9 mouse cellular contexts compared by ENCODE assay signal in genomic region chr7:19603055-19603454, GRCm38 (mm10). TPM values are rescaled to one million over a fixed set of nuclear protein-coding genes. Genes with fewer than 3 reads are reported as not detected.
A peak's percentile ranks its signal among the peaks of the same experiment; 100 is the strongest.
DNase-seq lines count a peak whose midpoint lies in the region; ATAC-seq and TF ChIP-seq lines count a peak whose summit lies in the region.
"Had no signal": no experiment of that assay in that cellular context is flagged by ENCODE, and none has a peak within 500 bp of the region (broad histone marks: within the 10 kb centered on the region; RNA-seq: fewer than 3 reads in every experiment).

No protein-coding gene starts in this region.

- DNase-seq in lung, postnatal 0 days (ENCODE audit: low spot score) = no peak
- no peak for DNase-seq in lung, adult 2 months
- no peak for DNase-seq in liver, embryonic 13.5 days
- no peak for DNase-seq in thymus, adult 2 months
- no peak for DNase-seq in left cerebral cortex, postnatal 36 days (ENCODE audit: low spot score in 2 of 2)
- DNase-seq in urinary bladder, postnatal 25 days (ENCODE audit: low spot score) = no peak
- DNase-seq: adrenal gland, postnatal 25 days; heart, adult 18-20 months had no signal

- no peaks in the 10 kb centered on the region for H3K36me3 ChIP-seq in lung, postnatal 0 days (ENCODE audit: insufficient read depth, low read length)
- H3K36me3 ChIP-seq in forebrain, embryonic 12.5 days (replicated peaks) = peaks cover 46% of the 10 kb centered on the region
- peaks cover 43% of the 10 kb centered on the region for H3K36me3 ChIP-seq in liver, embryonic 13.5 days
- H3K36me3 ChIP-seq in thymus, adult 2 months (ENCODE audit: control insufficient read depth, insufficient read depth, low read length) = no peaks in the 10 kb centered on the region

- whole genome bisulfite sequencing in lung, postnatal 0 days = 66% methylated on average over 12 of the region's 12 CpGs
- WGBS in lung, adult 2 months = 74% methylated on average over 12 of the region's 12 CpGs
- 84% methylated on average over 12 of the region's 12 CpGs for WGBS in forebrain, embryonic 12.5 days
- WGBS in liver, embryonic 13.5 days (ENCODE audit: insufficient replicate concordance) = 62% methylated on average over 12 of the region's 12 CpGs
- 87% methylated on average over 12 of the region's 12 CpGs for WGBS in thymus, adult 2 months

- H3K4me3 ChIP-seq in lung, postnatal 0 days (ENCODE audit: low read depth, low read length) = no peak overlapping the region
- H3K4me3 ChIP-seq in lung, adult 2 months (replicated peaks; ENCODE audit: extremely low read depth, low read depth, low read length) = no peak overlapping the region
- peak overlapping the region; percentile 70 for H3K4me3 ChIP-seq in forebrain, embryonic 12.5 days (replicated peaks)
- peak overlapping the region; percentile 97 for H3K4me3 ChIP-seq in liver, embryonic 13.5 days (replicated peaks)
- no peak overlapping the region for H3K4me3 ChIP-seq in thymus, adult 2 months (ENCODE audit: control insufficient read depth, insufficient read depth, low read length)

- H3K4me2 ChIP-seq in lung, postnatal 0 days (replicated peaks; ENCODE audit: low read depth, low read length) = peak overlapping the region; percentile 75; the same call in 1 of the 2 replicates
- H3K4me2 ChIP-seq in forebrain, embryonic 12.5 days = peak overlapping the region; percentile 96
- H3K4me2 ChIP-seq in liver, embryonic 13.5 days = peak overlapping the region; percentile 87

- no peaks in the 10 kb centered on the region for H3K9me3 ChIP-seq in lung, postnatal 0 days (ENCODE audit: low read length)
- H3K9me3 ChIP-seq in forebrain, embryonic 12.5 days = no peaks in the 10 kb centered on the region
- no peaks in the 10 kb centered on the region for H3K9me3 ChIP-seq in liver, embryonic 13.5 days (replicated peaks)

- intact Hi-C loops in left cerebral cortex, postnatal 36 days (cut with DNase I) = no loop called here

- ATAC-seq in lung, postnatal 0 days = no peak
- ATAC-seq in forebrain, embryonic 12.5 days (ENCODE audit: low FRiP score) = no peak
- ATAC-seq in liver, embryonic 13.5 days (ENCODE audit: low read depth) = no peak

- no peak for TF ChIP-seq EP300 in lung, postnatal 0 days (IDR thresholded peaks at IDR 0.05)

- TF ChIP-seq POLR2A in lung, adult 2 months (IDR thresholded peaks at IDR 0.05; ENCODE audit: borderline replicate concordance, extremely low read depth, low read depth, low read length) = no peak
- TF ChIP-seq POLR2A in thymus, adult 2 months (IDR thresholded peaks at IDR 0.05; ENCODE audit: control insufficient read depth, extremely low read depth, insufficient read depth, low read length, poor library complexity) = no peak

- no peak for TF ChIP-seq CTCF in lung, postnatal 0 days (IDR thresholded peaks at IDR 0.05)
- TF ChIP-seq CTCF in lung, adult 2 months (IDR thresholded peaks at IDR 0.05; ENCODE audit: insufficient read depth, low read length) = no peak
- no peak for TF ChIP-seq CTCF in thymus, adult 2 months (IDR thresholded peaks at IDR 0.05; ENCODE audit: borderline replicate concordance, control insufficient read depth, extremely low read depth, insufficient read depth, low read length, poor library complexity)

- no peak overlapping the region for H3K27ac ChIP-seq in lung, postnatal 0 days (ENCODE audit: low read length)
- H3K27ac ChIP-seq in forebrain, embryonic 12.5 days = no peak overlapping the region
- H3K27ac ChIP-seq in liver, embryonic 13.5 days = no peak overlapping the region
- H3K27ac ChIP-seq in thymus, adult 2 months (ENCODE audit: control insufficient read depth, insufficient read depth, low read length) = no peak overlapping the region

- H3K27me3 ChIP-seq in lung, postnatal 0 days (replicated peaks; ENCODE audit: insufficient read depth, low read length) = no peaks in the 10 kb centered on the region
- H3K27me3 ChIP-seq in forebrain, embryonic 12.5 days = no peaks in the 10 kb centered on the region
- H3K27me3 ChIP-seq in liver, embryonic 13.5 days = no peaks in the 10 kb centered on the region
- H3K27me3 ChIP-seq in thymus, adult 2 months (ENCODE audit: control insufficient read depth, insufficient read depth, low read length) = no peaks in the 10 kb centered on the region

- H3K9ac ChIP-seq in lung, postnatal 0 days (replicated peaks; ENCODE audit: low read depth) = no peak overlapping the region
- peak overlapping the region; percentile 84 for H3K9ac ChIP-seq in forebrain, embryonic 12.5 days
- peak overlapping the region; percentile 95 for H3K9ac ChIP-seq in liver, embryonic 13.5 days

- peaks cover 6% of the 10 kb centered on the region; the same call in 1 of the 2 replicates for H3K4me1 ChIP-seq in lung, postnatal 0 days (ENCODE audit: insufficient read depth, low read depth, low read length)
- peaks cover 9% of the 10 kb centered on the region for H3K4me1 ChIP-seq in lung, adult 2 months (ENCODE audit: control insufficient read depth, insufficient read depth, low read length)
- peaks cover 33% of the 10 kb centered on the region for H3K4me1 ChIP-seq in forebrain, embryonic 12.5 days
- H3K4me1 ChIP-seq in liver, embryonic 13.5 days (replicated peaks) = peaks cover 38% of the 10 kb centered on the region
- H3K4me1 ChIP-seq in thymus, adult 2 months (replicated peaks; ENCODE audit: control insufficient read depth, insufficient read depth, low read length) = peaks cover 11% of the 10 kb centered on the region

RNA-seq across cellular contexts. Expression of gene Clasrp, which starts 1.2 kb away (rescaled TPM):
- 22.6 and 23.8 TPM in 2 replicates for polyA plus RNA-seq in lung, postnatal 0 days (2015; fragmentation: Nextera tagmentation; extraction: Ambion mirVana)
- 96.1 and 134 TPM in 2 replicates for polyA plus RNA-seq in lung, adult 2 months (2012; rRNA removed)
- polyA plus RNA-seq in forebrain, embryonic 12.5 days (2016; fragmentation: Nextera tagmentation; extraction: Ambion mirVana) = 66.3 and 67.6 TPM in 2 replicates
- 14.3 and 15.7 TPM in 2 replicates for polyA plus RNA-seq in liver, embryonic 13.5 days (2015; fragmentation: Nextera tagmentation; extraction: Ambion mirVana)
- polyA plus RNA-seq in thymus, adult 2 months (2012; rRNA removed) = 240 and 315 TPM in 2 replicates
- total RNA-seq in left cerebral cortex, postnatal 36 days (2021) = 100 to 1,000 TPM in 1 of 2 experiments, 10 to 100 TPM in 1; 65.1 to 110 TPM

RNA-seq across cellular contexts. Expression of gene Gemin7, which starts 25.7 kb away (rescaled TPM):
- polyA plus RNA-seq in lung, postnatal 0 days (2015; fragmentation: Nextera tagmentation; extraction: Ambion mirVana) = 161 and 163 TPM in 2 replicates
- 99.2 and 132 TPM in 2 replicates for polyA plus RNA-seq in lung, adult 2 months (2012; rRNA removed)
- 120 and 125 TPM in 2 replicates for polyA plus RNA-seq in forebrain, embryonic 12.5 days (2016; fragmentation: Nextera tagmentation; extraction: Ambion mirVana)
- 84.9 and 92.7 TPM in 2 replicates for polyA plus RNA-seq in liver, embryonic 13.5 days (2015; fragmentation: Nextera tagmentation; extraction: Ambion mirVana)
- 121 and 130 TPM in 2 replicates for polyA plus RNA-seq in thymus, adult 2 months (2012; rRNA removed)
- 10 to 100 TPM; 52.6 to 54.1 TPM for total RNA-seq in left cerebral cortex, postnatal 36 days (2021)

RNA-seq across cellular contexts. Expression of gene Zfp296, which starts 26.0 kb away (rescaled TPM):
- polyA plus RNA-seq in lung, postnatal 0 days (2015; fragmentation: Nextera tagmentation; extraction: Ambion mirVana) = 0.76 and 0.88 TPM in 2 replicates
- 4.3 and 5.0 TPM in 2 replicates for polyA plus RNA-seq in lung, adult 2 months (2012; rRNA removed)
- 0.18 and 0.34 TPM in 2 replicates for polyA plus RNA-seq in forebrain, embryonic 12.5 days (2016; fragmentation: Nextera tagmentation; extraction: Ambion mirVana)
- 1.3 and 1.5 TPM in 2 replicates for polyA plus RNA-seq in liver, embryonic 13.5 days (2015; fragmentation: Nextera tagmentation; extraction: Ambion mirVana)
- polyA plus RNA-seq in thymus, adult 2 months (2012; rRNA removed) = 4.5 and 4.7 TPM in 2 replicates
- total RNA-seq in left cerebral cortex, postnatal 36 days (2021) = 1 to 10 TPM; 1.2 to 1.3 TPM

RNA-seq across cellular contexts. Expression of gene Relb, which starts 26.2 kb away (rescaled TPM):
- 15.6 and 29.8 TPM in 2 replicates for polyA plus RNA-seq in lung, postnatal 0 days (2015; fragmentation: Nextera tagmentation; extraction: Ambion mirVana)
- 32.5 and 34.9 TPM in 2 replicates for polyA plus RNA-seq in lung, adult 2 months (2012; rRNA removed)
- polyA plus RNA-seq in forebrain, embryonic 12.5 days (2016; fragmentation: Nextera tagmentation; extraction: Ambion mirVana) = 3.3 and 3.6 TPM in 2 replicates
- 1.6 and 1.7 TPM in 2 replicates for polyA plus RNA-seq in liver, embryonic 13.5 days (2015; fragmentation: Nextera tagmentation; extraction: Ambion mirVana)
- 66.9 and 75.6 TPM in 2 replicates for polyA plus RNA-seq in thymus, adult 2 months (2012; rRNA removed)
- 1 to 10 TPM; 4.6 to 6.7 TPM for total RNA-seq in left cerebral cortex, postnatal 36 days (2021)

RNA-seq across cellular contexts. Expression of gene Ppp1r37, which starts 40.2 kb away (rescaled TPM):
- polyA plus RNA-seq in lung, postnatal 0 days (2015; fragmentation: Nextera tagmentation; extraction: Ambion mirVana) = 19.1 and 20.3 TPM in 2 replicates
- 113 and 121 TPM in 2 replicates for polyA plus RNA-seq in lung, adult 2 months (2012; rRNA removed)
- polyA plus RNA-seq in forebrain, embryonic 12.5 days (2016; fragmentation: Nextera tagmentation; extraction: Ambion mirVana) = 34.9 and 35.4 TPM in 2 replicates
- 7.8 and 8.3 TPM in 2 replicates for polyA plus RNA-seq in liver, embryonic 13.5 days (2015; fragmentation: Nextera tagmentation; extraction: Ambion mirVana)
- 130 and 137 TPM in 2 replicates for polyA plus RNA-seq in thymus, adult 2 months (2012; rRNA removed)
- 100 to 1,000 TPM; 135 to 140 TPM for total RNA-seq in left cerebral cortex, postnatal 36 days (2021)

Comparison
In these comparisons a context has a peak if more than half of its experiments do, and no peak if none do; other contexts are left out.
1. H3K4me3 ChIP-seq: peak in forebrain, embryonic 12.5 days (single experiment) and liver, embryonic 13.5 days (single experiment); none in lung, postnatal 0 days (single experiment), lung, adult 2 months (single experiment) and thymus, adult 2 months (single experiment).
2. Peak in every context shown above with its lines, with median percentiles within 50 percentile points of each other: H3K4me2 ChIP-seq.